ENCODE assay signal across 7 mouse cellular contexts in genomic region chr3:100440009-100440408, GRCm38 (mm10). TPM values are rescaled to one million over a fixed set of nuclear protein-coding genes. Genes with fewer than 3 reads are reported as not detected.
DNase-seq lines count a peak whose midpoint lies in the region; ATAC-seq and TF ChIP-seq lines count a peak whose summit lies in the region.

No protein-coding gene starts in this region.

- 24% methylated on average over 6 of the region's 6 CpGs for WGBS in heart, postnatal 0 days
- WGBS in intestine, postnatal 0 days = 48% methylated on average over 6 of the region's 6 CpGs
- WGBS in forebrain, embryonic 16.5 days = 69% methylated on average over 6 of the region's 6 CpGs

- no peak overlapping the region for H3K4me3 ChIP-seq in heart, postnatal 0 days (ENCODE audit: low read depth, low read length)
- H3K4me3 ChIP-seq in megakaryocyte, embryonic 14.5 days (replicated peaks) = peak overlapping the region; percentile 62
- no peak overlapping the region for H3K4me3 ChIP-seq in intestine, postnatal 0 days (ENCODE audit: low read depth, low read length)
- H3K4me3 ChIP-seq in forebrain, embryonic 16.5 days (replicated peaks; ENCODE audit: low read length) = no peak overlapping the region

- H3K27me3 ChIP-seq in heart, postnatal 0 days (ENCODE audit: control insufficient read depth, insufficient read depth, low read length) = no peaks in the 10 kb centered on the region
- H3K27me3 ChIP-seq in megakaryocyte, embryonic 14.5 days (replicated peaks) = peaks cover 11% of the 10 kb centered on the region
- no peaks in the 10 kb centered on the region for H3K27me3 ChIP-seq in intestine, postnatal 0 days (replicated peaks; ENCODE audit: control insufficient read depth, insufficient read depth, low read length)
- no peaks in the 10 kb centered on the region for H3K27me3 ChIP-seq in forebrain, embryonic 16.5 days (replicated peaks; ENCODE audit: control insufficient read depth, insufficient read depth, low read length)

- peak; percentile 49; the same call in 1 of the 2 replicates for ATAC-seq in heart, postnatal 0 days (ENCODE audit: insufficient read depth, low read depth)
- ATAC-seq in intestine, postnatal 0 days = no peak
- no peak for ATAC-seq in forebrain, embryonic 16.5 days

- no peaks in the 10 kb centered on the region for H3K36me3 ChIP-seq in heart, postnatal 0 days (replicated peaks; ENCODE audit: control insufficient read depth, insufficient read depth, low read length)
- peaks cover 4% of the 10 kb centered on the region for H3K36me3 ChIP-seq in megakaryocyte, embryonic 14.5 days (replicated peaks; ENCODE audit: low read length)
- no peaks in the 10 kb centered on the region for H3K36me3 ChIP-seq in intestine, postnatal 0 days (ENCODE audit: control insufficient read depth, insufficient read depth)
- H3K36me3 ChIP-seq in forebrain, embryonic 16.5 days (ENCODE audit: control insufficient read depth, insufficient read depth) = no peaks in the 10 kb centered on the region

- no peaks in the 10 kb centered on the region for H3K9me3 ChIP-seq in heart, postnatal 0 days (replicated peaks; ENCODE audit: control insufficient read depth, low read length)
- no peaks in the 10 kb centered on the region for H3K9me3 ChIP-seq in megakaryocyte, embryonic 14.5 days
- H3K9me3 ChIP-seq in intestine, postnatal 0 days (ENCODE audit: control insufficient read depth) = no peaks in the 10 kb centered on the region
- H3K9me3 ChIP-seq in forebrain, embryonic 16.5 days (ENCODE audit: control insufficient read depth, low read length) = no peaks in the 10 kb centered on the region

- TF ChIP-seq CTCF in heart, postnatal 0 days (IDR thresholded peaks at IDR 0.05; ENCODE audit: low read depth) = no peak
- TF ChIP-seq CTCF in intestine, postnatal 0 days (IDR thresholded peaks at IDR 0.05; ENCODE audit: low read depth) = no peak

- TF ChIP-seq EP300 in heart, postnatal 0 days (IDR thresholded peaks at IDR 0.05; ENCODE audit: low read depth) = no peak

- DNase-seq in kidney, postnatal 14 days = peak; percentile 23
- no peak for DNase-seq in kidney, adult 8-10 months
- DNase-seq in adrenal gland, postnatal 10 days = peak; percentile 62
- DNase-seq in heart, postnatal 0 days (ENCODE audit: low spot score) = no peak

- peaks cover 5% of the 10 kb centered on the region for H3K4me1 ChIP-seq in heart, postnatal 0 days (ENCODE audit: control insufficient read depth, insufficient read depth)
- peaks cover 83% of the 10 kb centered on the region for H3K4me1 ChIP-seq in megakaryocyte, embryonic 14.5 days
- no peaks in the 10 kb centered on the region for H3K4me1 ChIP-seq in intestine, postnatal 0 days (replicated peaks; ENCODE audit: control insufficient read depth, insufficient read depth, low read length)
- no peaks in the 10 kb centered on the region for H3K4me1 ChIP-seq in forebrain, embryonic 16.5 days (replicated peaks; ENCODE audit: control insufficient read depth, insufficient read depth, low read length)

- H3K4me2 ChIP-seq in heart, postnatal 0 days (ENCODE audit: low read depth, low read length) = no peak overlapping the region
- no peak overlapping the region for H3K4me2 ChIP-seq in intestine, postnatal 0 days (replicated peaks; ENCODE audit: low read depth)
- no peak overlapping the region for H3K4me2 ChIP-seq in forebrain, embryonic 16.5 days (ENCODE audit: low read length)

- H3K9ac ChIP-seq in heart, postnatal 0 days (replicated peaks; ENCODE audit: low read depth, low read length) = no peak overlapping the region
- no peak overlapping the region for H3K9ac ChIP-seq in intestine, postnatal 0 days (ENCODE audit: low read depth, low read length)
- no peak overlapping the region for H3K9ac ChIP-seq in forebrain, embryonic 16.5 days (replicated peaks; ENCODE audit: low read depth, low read length)

- no peak overlapping the region for H3K27ac ChIP-seq in heart, postnatal 0 days (ENCODE audit: low read depth)
- no peak overlapping the region for H3K27ac ChIP-seq in intestine, postnatal 0 days (ENCODE audit: low read depth, low read length)
- H3K27ac ChIP-seq in forebrain, embryonic 16.5 days (ENCODE audit: low read length) = no peak overlapping the region

RNA-seq across cellular contexts. Expression of gene Tent5c, which starts 49.1 kb away (rescaled TPM):
- total RNA-seq in adrenal gland, postnatal 10 days (2021) = 10 to 100 TPM; 18.1 to 23.5 TPM
- 6.5 and 8.9 TPM in 2 replicates for total RNA-seq in heart, postnatal 0 days (2014; rRNA removed; ENCODE audit: low replicate concordance)
- 2.3 and 4.2 TPM in 2 replicates for polyA plus RNA-seq in heart, postnatal 0 days (2015; fragmentation: Nextera tagmentation; extraction: Ambion mirVana)
- 4.6 and 7.1 TPM in 2 replicates for polyA plus RNA-seq in megakaryocyte, embryonic 14.5 days (2012; ENCODE audit: insufficient read depth, low replicate concordance)
- polyA plus RNA-seq in intestine, postnatal 0 days (2015; fragmentation: Nextera tagmentation; extraction: Ambion mirVana) = 1.8 TPM in 2 replicates
- 3.5 and 5.1 TPM in 2 replicates for polyA plus RNA-seq in forebrain, embryonic 16.5 days (2015; fragmentation: Nextera tagmentation; extraction: Ambion mirVana)

Comparison
In these comparisons a context has a peak if more than half of its experiments do, and no peak if none do; other contexts are left out.
1. DNase-seq: peak in kidney, postnatal 14 days (single experiment) and adrenal gland, postnatal 10 days (single experiment); none in kidney, adult 8-10 months (0 of 2) and heart, postnatal 0 days (single experiment).